Mouse (Mus musculus) ES-E14 (cell line): ENCODE data around the gene Cry2.

Source experiments
- CHD2 ChIP-seq: IDR thresholded peaks from 2 replicates; pipeline ENCODE4 v1.6.1; 2014; ENCODE audit warnings: mild to moderate bottlenecking, low read depth, low read length, inconsistent platforms
- HCFC1 ChIP-seq: IDR thresholded peaks from 2 replicates; pipeline ENCODE4 v1.6.1; 2012; ENCODE audit warnings: low read length, inconsistent platforms, borderline replicate concordance; ENCODE audit not compliant: insufficient read depth
- MAFK ChIP-seq: IDR thresholded peaks from 2 replicates; pipeline ENCODE4 v1.6.1; 2014; ENCODE audit warnings: mild to moderate bottlenecking, low read depth, low read length, inconsistent platforms; ENCODE audit not compliant: insufficient read depth
- ZC3H11A ChIP-seq: IDR thresholded peaks from 2 replicates; pipeline ENCODE4 v1.6.1; 2012; ENCODE audit warnings: low read depth, mild to moderate bottlenecking, inconsistent platforms, low read length, borderline replicate concordance
- ZNF384 ChIP-seq: IDR thresholded peaks from 2 replicates; pipeline ENCODE4 v1.6.1; 2012; ENCODE audit warnings: low read depth, low read length, inconsistent platforms

DNA sequence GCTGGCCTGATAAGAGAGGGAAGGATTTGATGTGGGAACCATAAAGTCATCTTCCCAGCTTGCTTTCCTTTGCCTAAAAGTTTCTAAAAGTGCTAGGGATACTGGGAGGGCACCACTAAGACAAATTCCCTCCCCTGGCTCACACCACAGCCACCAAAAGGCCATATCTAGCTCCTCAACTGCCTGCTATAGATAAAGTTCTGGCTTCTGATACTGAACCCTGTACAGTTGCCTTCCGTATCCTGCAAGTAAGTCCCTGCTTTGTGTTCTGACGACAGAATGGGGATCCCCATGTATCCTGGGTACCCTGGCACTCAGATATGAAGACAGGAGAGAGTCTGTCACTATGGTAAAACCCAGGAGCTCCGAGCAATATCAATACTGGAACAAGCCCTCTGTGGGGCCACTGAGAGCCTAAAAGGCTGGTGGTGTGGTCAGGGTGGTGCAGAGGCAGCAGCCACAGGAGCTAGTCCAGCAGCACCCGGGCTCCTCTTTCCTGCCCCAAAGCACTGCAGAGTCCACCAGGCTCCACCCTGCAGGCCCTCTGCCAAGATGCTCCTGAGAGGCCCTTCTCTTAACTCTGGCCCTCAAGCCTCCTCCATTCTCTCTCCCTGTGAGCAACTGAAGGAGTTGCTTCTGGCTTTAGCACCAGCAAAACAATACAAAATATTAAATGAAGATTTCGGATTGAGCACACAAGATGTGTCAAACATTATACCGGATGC lies 43.5 kb downstream of the Cry2 start:
- no peak for TF ChIP-seq CHD2
- TF ChIP-seq ZC3H11A: no peak
- no peak for TF ChIP-seq MAFK
- no peak for TF ChIP-seq ZNF384
- TF ChIP-seq HCFC1: no peak
